Mouse (Mus musculus) megakaryocyte, embryonic 14.5 days (primary cell): ENCODE data around the gene Trmt61a.

Source experiments
- FLI1 ChIP-seq: IDR thresholded peaks from 2 replicates; pipeline ENCODE4 v1.6.1; 2012; ENCODE audit warnings: low read length, inconsistent platforms, mixed read lengths
- GATA1 ChIP-seq: IDR thresholded peaks from 3 replicates; pipeline ENCODE4 v1.6.1; 2012; ENCODE audit warnings: mixed read lengths, low read length, inconsistent platforms, borderline replicate concordance

GRCm38 (mm10) chr12:111669961-111670360 is 7.9 kb upstream of the Trmt61a start:
- TF ChIP-seq GATA1, result no peak
- no peak for TF ChIP-seq FLI1
